Mouse (Mus musculus): Measurements from ENCODE around the gene Lrrc46.
A peak's percentile ranks its signal among the peaks of the same experiment; 100 is the strongest.

The Lrrc46 gene

DNA sequence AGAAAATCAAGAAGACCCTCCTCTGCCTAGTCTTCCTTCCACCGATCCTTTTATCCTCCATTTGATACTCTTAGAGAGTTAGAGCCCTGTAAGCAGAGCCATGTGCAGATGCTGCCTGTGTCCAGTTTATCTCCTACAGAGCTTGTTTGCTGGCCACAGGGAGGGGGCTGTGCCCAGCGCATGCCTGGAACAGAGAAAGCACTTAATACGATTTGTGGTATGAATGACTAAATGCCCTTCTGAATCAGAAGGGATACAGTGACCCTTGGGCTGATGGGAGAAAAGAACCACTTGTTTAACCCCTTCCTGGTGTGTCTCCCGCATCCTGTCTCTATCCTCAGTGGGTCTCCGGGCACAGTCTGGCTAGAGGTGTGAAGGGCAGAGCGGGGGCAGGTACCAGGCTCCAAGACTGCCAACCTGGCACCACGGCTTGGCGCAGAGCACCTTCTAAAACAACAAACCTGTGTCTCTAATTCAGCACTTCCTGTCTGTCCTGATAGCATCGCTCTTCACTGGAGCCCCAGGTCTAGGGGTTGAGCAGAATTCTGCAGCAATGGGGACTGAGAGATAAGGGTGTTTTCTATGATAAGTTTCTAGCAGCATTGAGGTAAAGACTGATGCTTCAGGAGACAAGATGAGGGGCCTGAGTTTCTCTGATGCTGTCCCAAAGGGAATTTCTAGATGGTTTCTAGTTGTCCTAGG, 34.0 kb downstream of the Lrrc46 start:
- no peak for DNase-seq

- no peak for DNase-seq
Measured at GRCm38 (mm10) chr11:97003170-97003569, 38.0 kb downstream of the Lrrc46 start.

DNA sequence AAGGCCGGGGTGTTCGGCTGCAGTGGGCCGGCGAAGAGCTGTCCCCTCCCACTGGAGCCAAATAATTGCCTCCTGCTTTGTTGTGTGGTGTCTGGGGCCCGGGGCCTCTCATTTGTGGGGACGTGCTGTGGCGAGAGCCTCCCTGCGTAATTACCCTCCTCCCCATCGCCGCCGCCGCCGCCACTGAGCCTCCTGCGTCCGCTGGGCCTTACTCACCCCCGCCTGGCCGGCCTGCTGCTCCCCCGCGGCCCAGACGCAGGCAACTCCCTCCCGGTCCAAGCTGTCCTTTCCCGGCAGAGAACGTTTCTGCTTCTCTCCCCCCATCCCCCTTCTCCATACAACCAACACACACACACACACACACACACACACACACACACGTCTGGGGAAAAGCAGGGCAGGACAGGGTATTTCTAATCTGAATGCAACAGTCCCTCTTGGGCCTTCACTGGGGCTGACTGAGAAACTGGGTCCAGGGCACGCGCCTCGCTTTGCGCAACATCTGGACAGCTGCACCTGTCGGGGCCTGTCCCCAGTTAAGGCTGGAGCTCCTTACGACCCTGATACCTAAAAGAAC, 43.7 kb downstream of the Lrrc46 start:
- DNase-seq: peak; percentile 48

GRCm38 (mm10) chr11:96996773-96997379, 44.3 kb downstream of the Lrrc46 start:
- no peak for DNase-seq

DNA sequence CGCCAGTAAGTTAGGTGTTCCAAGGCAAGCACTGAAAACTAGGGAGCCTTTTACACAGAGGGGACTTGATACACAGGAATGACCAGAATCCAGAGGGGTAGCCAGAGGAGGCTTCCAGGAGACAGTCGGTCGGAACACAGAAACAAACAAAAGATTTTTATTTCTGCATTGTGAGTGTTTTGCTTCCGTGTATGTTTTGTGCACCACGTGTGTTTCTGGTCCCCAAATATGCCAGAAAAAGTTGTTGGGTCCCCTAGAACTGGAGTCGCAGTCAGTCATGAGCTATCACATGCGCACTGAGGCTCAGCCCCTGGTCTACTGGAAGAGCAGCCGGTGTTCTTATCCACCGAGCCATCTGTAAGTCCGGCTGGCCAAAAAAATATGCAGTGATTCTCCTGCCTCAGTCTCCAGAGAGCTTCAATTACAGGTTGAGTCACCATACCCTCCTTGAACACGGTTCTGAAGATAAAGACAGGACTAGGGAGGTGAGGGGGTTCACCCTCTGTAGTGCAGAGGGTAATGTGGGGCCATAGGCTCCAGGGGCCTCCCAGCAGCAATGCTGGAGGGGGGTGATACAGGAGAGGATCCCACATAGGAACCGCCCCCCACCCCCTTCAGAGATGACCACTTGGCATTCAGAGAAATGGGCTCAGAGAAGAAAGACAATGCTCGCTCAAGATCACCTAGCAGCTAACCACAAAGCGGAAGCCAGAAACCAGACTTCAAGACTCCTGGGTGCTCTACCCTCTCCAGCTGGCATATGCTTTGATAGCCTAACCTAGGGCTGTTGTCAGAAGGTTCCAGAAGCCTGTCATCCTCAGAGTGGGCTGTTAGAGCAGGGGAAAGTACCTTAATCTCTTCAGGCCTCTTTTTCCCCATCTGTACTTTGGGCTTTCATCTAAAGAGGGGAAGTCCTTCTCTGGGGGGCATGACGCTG, 45.1 kb downstream of the Lrrc46 start:
- DNase-seq: no peak

- DNase-seq: no peak
Measured at GRCm38 (mm10) chr11:96995031-96995430, 46.2 kb downstream of the Lrrc46 start.

DNA sequence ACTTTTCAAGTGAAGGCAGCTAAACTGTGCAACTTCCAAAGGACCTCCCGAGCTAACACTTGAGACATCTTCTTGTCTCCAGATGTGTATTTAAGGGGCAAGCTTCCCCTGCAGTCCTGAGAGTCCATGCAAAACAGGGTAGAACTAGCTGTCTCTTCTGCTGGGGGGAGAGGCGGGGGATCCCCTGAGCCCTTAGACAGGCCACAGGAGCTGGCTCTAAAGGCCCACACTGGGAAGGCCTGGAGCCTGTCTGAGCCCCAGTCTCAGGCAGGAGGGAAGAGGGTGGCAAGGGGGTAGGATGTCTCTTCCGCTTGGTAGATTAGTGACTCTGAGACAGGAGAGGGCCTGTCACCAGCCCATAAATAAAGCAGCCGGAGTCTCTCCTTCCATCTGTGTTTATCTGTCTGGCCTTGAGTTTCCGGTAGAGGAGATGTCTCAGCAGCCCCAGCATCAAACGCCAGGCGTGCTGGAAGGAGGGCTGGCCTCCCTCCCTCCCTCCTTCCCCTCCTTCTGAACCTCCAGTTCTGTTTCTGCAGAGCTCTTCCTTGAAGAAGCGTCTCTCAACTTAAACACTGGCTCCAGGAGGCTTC, 48.4 kb downstream of the Lrrc46 start:
- no peak for DNase-seq

GRCm38 (mm10) chr11:96991501-96991900, 49.7 kb downstream of the Lrrc46 start:
- no peak for DNase-seq

DNA sequence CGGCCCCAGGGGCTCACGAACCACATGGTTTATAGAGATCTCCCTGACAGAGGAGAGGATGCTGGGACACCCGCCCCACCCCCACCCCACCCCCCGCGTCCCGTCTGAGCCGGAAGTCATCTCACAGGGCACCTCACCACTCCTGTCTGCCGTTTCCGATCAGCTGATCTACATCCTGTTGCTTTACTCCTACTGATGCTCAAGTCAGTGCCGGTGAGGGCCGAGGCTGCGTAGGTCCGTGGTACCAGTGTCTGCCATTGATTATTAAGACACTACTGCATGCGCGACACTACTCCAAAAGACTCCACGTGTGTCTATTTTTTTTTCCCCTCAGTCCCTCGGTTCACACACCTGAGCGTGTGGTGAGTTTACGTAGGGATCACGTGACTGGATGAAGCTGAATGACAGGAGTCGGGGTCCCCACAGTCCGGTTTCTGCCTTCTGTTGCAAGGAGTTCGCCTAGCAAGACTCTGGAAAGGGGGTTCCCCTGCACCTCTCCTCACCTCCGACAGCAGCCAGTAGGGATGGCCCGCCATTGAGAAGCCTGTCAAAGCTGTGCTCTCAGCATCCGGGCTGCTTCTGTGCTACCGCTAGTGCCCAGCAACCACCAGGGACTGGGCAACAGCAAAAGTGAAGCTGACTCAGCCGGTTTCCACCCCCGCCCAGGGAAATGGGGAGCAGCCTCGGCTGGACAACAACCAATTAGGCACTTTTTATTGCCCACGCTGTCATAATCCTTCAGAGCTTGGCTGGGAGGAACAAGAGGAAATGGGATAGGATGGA, 53.1 kb downstream of the Lrrc46 start:
- DNase-seq: no peak

DNA sequence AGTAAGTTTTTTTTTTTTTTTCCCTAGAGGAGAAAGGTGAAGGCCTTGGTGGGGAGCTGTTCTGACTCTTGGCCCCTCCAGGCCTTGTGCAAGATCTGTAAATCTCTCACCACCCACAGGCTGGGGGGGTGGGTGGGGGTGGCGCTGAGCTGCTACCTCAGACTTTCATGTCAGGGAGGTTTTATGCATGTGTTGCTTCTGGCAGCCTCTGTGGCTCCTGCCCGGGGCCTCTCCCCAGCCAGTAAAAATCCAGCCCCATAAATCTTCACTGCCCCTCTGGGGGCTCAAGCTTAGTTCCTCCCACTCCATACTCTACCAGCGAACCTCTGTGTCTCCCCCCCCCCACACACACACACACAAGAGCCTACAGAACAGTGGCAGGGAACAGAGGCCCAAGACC, 54.7 kb downstream of the Lrrc46 start:
- no peak for DNase-seq

GRCm38 (mm10) chr11:96984903-96985302, 56.3 kb downstream of the Lrrc46 start:
- DNase-seq: no peak

Data from kidney, adult 11 months (tissue).